Mouse (Mus musculus): Measurements from ENCODE around the gene Akap7.

DNA sequence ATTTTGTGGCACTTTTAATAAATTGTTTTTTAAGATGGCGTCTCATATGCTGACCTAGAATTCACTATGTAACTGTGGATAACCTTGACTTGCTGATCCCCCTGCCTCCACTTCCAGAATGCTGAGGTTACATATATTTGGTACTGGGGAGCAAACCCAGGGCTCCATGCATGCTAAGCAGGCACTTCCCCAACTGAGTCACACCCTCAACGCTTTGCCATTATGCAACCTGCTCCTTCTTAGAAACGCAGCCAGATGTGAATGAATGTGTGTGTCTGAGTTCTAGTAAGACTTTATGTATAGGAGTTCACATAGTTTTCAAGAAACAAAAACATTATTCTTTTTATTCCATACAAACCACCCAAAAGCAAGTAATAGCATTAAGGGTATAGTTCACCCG, 13.5 kb upstream of the Akap7 start:
- TF ChIP-seq POLR2A (IDR thresholded peaks at IDR 0.05; ENCODE audit: insufficient read length, low read depth): no peak
- no peak for TF ChIP-seq MAX (IDR thresholded peaks at IDR 0.05; ENCODE audit: low read depth)
- TF ChIP-seq USF1 (IDR thresholded peaks at IDR 0.05; ENCODE audit: low read depth): no peak
- TF ChIP-seq MYOG (IDR thresholded peaks at IDR 0.05; ENCODE audit: control insufficient read depth in 1 of 3, insufficient read depth in 1 of 3, insufficient read length in 2 of 3, low read depth in 2 of 3): no peak
- no peak for TF ChIP-seq E2F4 (IDR thresholded peaks at IDR 0.05; ENCODE audit: insufficient read depth)
- no peak for TF ChIP-seq TCF12 (IDR thresholded peaks at IDR 0.05; ENCODE audit: insufficient read depth, poor library complexity, severe bottlenecking)
- no peak for TF ChIP-seq POLR2AphosphoS2 (IDR thresholded peaks at IDR 0.05; ENCODE audit: insufficient read length, low read depth)
- no peak for TF ChIP-seq MYOD1 (IDR thresholded peaks at IDR 0.05; ENCODE audit: control insufficient read depth in 1 of 3, insufficient read length in 2 of 3, low read depth in 2 of 3)
- TF ChIP-seq REST (IDR thresholded peaks at IDR 0.05; ENCODE audit: insufficient read depth, insufficient read length): no peak
- no peak for TF ChIP-seq CEBPB (IDR thresholded peaks at IDR 0.05; ENCODE audit: insufficient read depth, poor library complexity, severe bottlenecking)
- TF ChIP-seq SRF (IDR thresholded peaks at IDR 0.05; ENCODE audit: control insufficient read depth, insufficient read length, low read depth): no peak
